Mouse (Mus musculus) liver, embryonic 14.5 days (tissue): ENCODE measurements at regions not wholly inside any gene's neighbourhood (a gene's known extent, or its start where the extent isn't known, plus 50 kb on each side); places are given as distances from the start of the nearest gene placed in this dataset.

Experiments
- CTCF ChIP-seq: IDR thresholded peaks from 2 replicates; pipeline ENCODE4 v1.5.1; 2016; ENCODE audit warnings: antibody characterized with exemption, low read depth, control low read depth
- EP300 ChIP-seq: IDR thresholded peaks from 2 replicates; pipeline ENCODE4 v1.6.1; 2016; ENCODE audit warnings: antibody characterized with exemption, low read depth

DNA sequence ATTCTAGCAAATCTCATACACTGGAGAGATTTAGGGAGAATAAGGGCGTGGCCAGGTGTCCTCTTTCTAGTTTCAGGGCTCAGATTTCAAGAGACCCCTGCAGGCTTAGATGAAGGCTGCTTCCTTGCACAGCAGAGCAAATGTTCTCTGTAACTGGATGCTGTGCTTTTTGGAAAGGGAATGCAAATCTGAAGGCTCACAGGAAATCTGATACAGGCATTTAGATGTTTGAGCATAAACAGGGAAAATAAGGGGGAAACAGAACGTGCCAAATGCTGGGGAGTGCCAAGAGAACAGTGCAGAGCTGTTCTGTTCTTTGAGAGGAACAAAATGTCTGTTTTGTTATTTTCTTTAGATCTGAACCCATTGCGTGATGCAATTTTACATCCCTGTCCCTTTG, 161.0 kb upstream of the Samsn1 start:
- no peak for TF ChIP-seq CTCF
- no peak for TF ChIP-seq EP300
